Mouse (Mus musculus): Measurements from ENCODE around the gene Rad51. TPM values are rescaled to one million over a fixed set of nuclear protein-coding genes. Genes with fewer than 3 reads are reported as not detected.

Rad51 gene
- total and polyA plus RNA-seq, 2 experiments from 2014 or later = 3.8 to 9.0 TPM

- H3K4me1 ChIP-seq (ENCODE audit: insufficient read depth, low read length) = no peaks in the 10 kb centered on the region
- H3K4me2 ChIP-seq (ENCODE audit: low read depth, low read length) = no peak overlapping the region
- no peak overlapping the region for H3K9ac ChIP-seq (replicated peaks; ENCODE audit: low read length)
- DNase-seq (ENCODE audit: low spot score) (no peak), ATAC-seq (no peak)
- H3K27me3 ChIP-seq (ENCODE audit: insufficient read depth, low read length) = no peaks in the 10 kb centered on the region
- no peak for TF ChIP-seq CTCF (IDR thresholded peaks at IDR 0.05; ENCODE audit: low read depth)
- no peak overlapping the region for H3K27ac ChIP-seq
- H3K4me3 ChIP-seq (ENCODE audit: low read length) = no peak overlapping the region
- H3K36me3 ChIP-seq (ENCODE audit: insufficient read depth, low read length) = no peaks in the 10 kb centered on the region
- WGBS = 52% methylated on average over 4 of the region's 4 CpGs
- H3K9me3 ChIP-seq (ENCODE audit: low read length) = no peaks in the 10 kb centered on the region
Observed at GRCm38 (mm10) chr2:119196316-119197108, 83.9 kb downstream of the Rad51 start.

Other genes starting within 250 kb of the Rad51 start
- gene Bahd1, start 212.4 kb upstream of the Rad51 start, total RNA-seq (2014; rRNA removed) = 24.5 and 25.2 TPM in 2 replicates
- gene Bahd1, start 212.4 kb upstream of the Rad51 start, polyA plus RNA-seq (2015; fragmentation: Nextera tagmentation; extraction: Ambion mirVana) = 4.8 and 5.9 TPM in 2 replicates
- 6.2 and 8.5 TPM in 2 replicates for gene Chst14, start 186.3 kb upstream of the Rad51 start, total RNA-seq (2014; rRNA removed)
- gene Chst14, start 186.3 kb upstream of the Rad51 start, polyA plus RNA-seq (2015; fragmentation: Nextera tagmentation; extraction: Ambion mirVana) = 4.7 and 4.9 TPM in 2 replicates
- gene Ccdc32, start 83.4 kb upstream of the Rad51 start, total RNA-seq (2014; rRNA removed) = 26.1 and 33.1 TPM in 2 replicates
- gene Ccdc32, start 83.4 kb upstream of the Rad51 start, polyA plus RNA-seq (2015; fragmentation: Nextera tagmentation; extraction: Ambion mirVana) = 47.7 and 47.9 TPM in 2 replicates
- 10.4 and 11.2 TPM in 2 replicates for gene Rpusd2, start 78.0 kb upstream of the Rad51 start, total RNA-seq (2014; rRNA removed)
- gene Rpusd2, start 78.0 kb upstream of the Rad51 start, polyA plus RNA-seq (2015; fragmentation: Nextera tagmentation; extraction: Ambion mirVana) = 3.3 and 4.5 TPM in 2 replicates
- gene Knl1, start 65.7 kb upstream of the Rad51 start, total RNA-seq (2014; rRNA removed) = 3.0 and 3.7 TPM in 2 replicates
- 10.0 and 14.3 TPM in 2 replicates for gene Knl1, start 65.7 kb upstream of the Rad51 start, polyA plus RNA-seq (2015; fragmentation: Nextera tagmentation; extraction: Ambion mirVana)
- 30.5 and 34.7 TPM in 2 replicates for gene Rmdn3, start 44.2 kb downstream of the Rad51 start, total RNA-seq (2014; rRNA removed)
- 38.7 and 39.8 TPM in 2 replicates for gene Rmdn3, start 44.2 kb downstream of the Rad51 start, polyA plus RNA-seq (2015; fragmentation: Nextera tagmentation; extraction: Ambion mirVana)
- 9.8 and 17.7 TPM in 2 replicates for gene Gchfr, start 55.0 kb downstream of the Rad51 start, total RNA-seq (2014; rRNA removed)
- 16.8 and 19.2 TPM in 2 replicates for gene Gchfr, start 55.0 kb downstream of the Rad51 start, polyA plus RNA-seq (2015; fragmentation: Nextera tagmentation; extraction: Ambion mirVana)
- gene Gm14137, start 61.7 kb downstream of the Rad51 start, total RNA-seq (2014; rRNA removed) = 0.36 TPM in 1 of 2 replicates, not detected in the other
- 0.28 and 0.29 TPM in 2 replicates for gene Gm14137, start 61.7 kb downstream of the Rad51 start, polyA plus RNA-seq (2015; fragmentation: Nextera tagmentation; extraction: Ambion mirVana)
- 26.2 and 35.1 TPM in 2 replicates for gene Zfyve19, start 95.8 kb downstream of the Rad51 start, total RNA-seq (2014; rRNA removed)
- 50.2 and 53.1 TPM in 2 replicates for gene Zfyve19, start 95.8 kb downstream of the Rad51 start, polyA plus RNA-seq (2015; fragmentation: Nextera tagmentation; extraction: Ambion mirVana)
- gene Dnajc17, start 96.0 kb downstream of the Rad51 start, total RNA-seq (2014; rRNA removed) = 3.0 and 7.1 TPM in 2 replicates
- gene Dnajc17, start 96.0 kb downstream of the Rad51 start, polyA plus RNA-seq (2015; fragmentation: Nextera tagmentation; extraction: Ambion mirVana) = 20.3 and 21.9 TPM in 2 replicates
- not detected in 2 replicates for gene Ppp1r14d, start 117.1 kb downstream of the Rad51 start, total RNA-seq (2014; rRNA removed)
- not detected in 2 replicates for gene Ppp1r14d, start 117.1 kb downstream of the Rad51 start, polyA plus RNA-seq (2015; fragmentation: Nextera tagmentation; extraction: Ambion mirVana)
- gene Spint1, start 124.6 kb downstream of the Rad51 start, total RNA-seq (2014; rRNA removed) = 3.0 and 3.7 TPM in 2 replicates
- 1.1 and 1.2 TPM in 2 replicates for gene Spint1, start 124.6 kb downstream of the Rad51 start, polyA plus RNA-seq (2015; fragmentation: Nextera tagmentation; extraction: Ambion mirVana)
- gene Rhov, start 158.5 kb downstream of the Rad51 start, total RNA-seq (2014; rRNA removed) = 28.3 and 28.4 TPM in 2 replicates
- 31.8 and 32.6 TPM in 2 replicates for gene Rhov, start 158.5 kb downstream of the Rad51 start, polyA plus RNA-seq (2015; fragmentation: Nextera tagmentation; extraction: Ambion mirVana)
- gene Vps18, start 175.9 kb downstream of the Rad51 start, total RNA-seq (2014; rRNA removed) = 32.7 and 34.0 TPM in 2 replicates
- 18.3 and 20.5 TPM in 2 replicates for gene Vps18, start 175.9 kb downstream of the Rad51 start, polyA plus RNA-seq (2015; fragmentation: Nextera tagmentation; extraction: Ambion mirVana)
- gene Dll4, start 213.0 kb downstream of the Rad51 start, total RNA-seq (2014; rRNA removed) = 4.2 and 4.3 TPM in 2 replicates
- gene Dll4, start 213.0 kb downstream of the Rad51 start, polyA plus RNA-seq (2015; fragmentation: Nextera tagmentation; extraction: Ambion mirVana) = 2.4 and 2.6 TPM in 2 replicates
- gene Chac1, start 238.4 kb downstream of the Rad51 start, total RNA-seq (2014; rRNA removed) = 12.4 and 22.6 TPM in 2 replicates
- gene Chac1, start 238.4 kb downstream of the Rad51 start, polyA plus RNA-seq (2015; fragmentation: Nextera tagmentation; extraction: Ambion mirVana) = 11.4 and 12.6 TPM in 2 replicates

Measured in hindbrain, postnatal 0 days (tissue).